In genomic region chr9:90242291-90242690, GRCm38 (mm10) we compare ENCODE assay signal across 13 mouse cellular contexts. TPM values are rescaled to one million over a fixed set of nuclear protein-coding genes. Genes with fewer than 3 reads are reported as not detected.
A peak's percentile ranks its signal among the peaks of the same experiment; 100 is the strongest.
DNase-seq lines count a peak whose midpoint lies in the region; ATAC-seq and TF ChIP-seq lines count a peak whose summit lies in the region.
"Had no signal": no experiment of that assay in that cellular context is flagged by ENCODE, and none has a peak within 500 bp of the region (broad histone marks: within the 10 kb centered on the region; RNA-seq: fewer than 3 reads in every experiment).

No protein-coding gene starts in this region.

- WGBS in liver, embryonic 11.5 days, result 86% methylated on average over 6 of the region's 6 CpGs

- no peak for TF ChIP-seq RAD21 in MEL (IDR thresholded peaks at IDR 0.05; ENCODE audit: low read depth, low read length)

- DNase-seq in liver, embryonic 11.5 days (ENCODE audit: low spot score), result no peak
- no peak for DNase-seq in liver
- DNase-seq in 416B (ENCODE audit: low read depth), result peak; percentile 36
- no peak for DNase-seq in MEL (ENCODE audit: low read depth, low spot score)
- DNase-seq in cerebellum, postnatal 25 days, result peak; percentile 31 to 39
- DNase-seq in gastrocnemius, adult 2 months, result no peak
- DNase-seq: adrenal gland, adult 8-10 months; gastrocnemius, postnatal 14 days; kidney, adult 9 months had no signal

- H3K79me2 ChIP-seq in MEL (ENCODE audit: control insufficient read depth, insufficient read depth, low read length, poor library complexity), result peaks cover 1% of the 10 kb centered on the region; the same call in 1 of the 2 replicates

- no peaks in the 10 kb centered on the region for H3K27me3 ChIP-seq in liver, embryonic 11.5 days (replicated peaks; ENCODE audit: control insufficient read depth, insufficient read depth, low read length)
- H3K27me3 ChIP-seq in MEL (ENCODE audit: control insufficient read depth in 1 of 2, insufficient read depth in 2 of 2, low read length in 2 of 2), result no peaks in the 10 kb centered on the region
- H3K27me3 ChIP-seq: limb, embryonic 13.5 days; neural tube, embryonic 13.5 days had no signal

- H3K9ac ChIP-seq in liver, embryonic 11.5 days (ENCODE audit: low read depth, low read length), result peak overlapping the region; percentile 26; the same call in 1 of the 2 replicates
- H3K9ac ChIP-seq in MEL (ENCODE audit: control insufficient read depth, low read depth, low read length, poor library complexity, severe bottlenecking), result no peak overlapping the region
- H3K9ac ChIP-seq: limb, embryonic 13.5 days; neural tube, embryonic 13.5 days had no signal

- H3K9me3 ChIP-seq in liver, embryonic 11.5 days (ENCODE audit: control insufficient read depth, low read length), result no peaks in the 10 kb centered on the region
- no peaks in the 10 kb centered on the region for H3K9me3 ChIP-seq in MEL (replicated peaks; ENCODE audit: insufficient read depth, low read length)
- H3K9me3 ChIP-seq: limb, embryonic 13.5 days; neural tube, embryonic 13.5 days had no signal

- peaks cover 44% of the 10 kb centered on the region for H3K4me1 ChIP-seq in liver, embryonic 11.5 days (replicated peaks; ENCODE audit: control insufficient read depth, insufficient read depth, low read length)
- peaks cover 33 to 36% of the 10 kb centered on the region in 2 experiments for H3K4me1 ChIP-seq in MEL (ENCODE audit: control insufficient read depth in 1 of 2, insufficient read depth in 2 of 2, low read length in 2 of 2)
- H3K4me1 ChIP-seq: limb, embryonic 13.5 days; neural tube, embryonic 13.5 days had no signal

- H3K27ac ChIP-seq in liver, embryonic 11.5 days (ENCODE audit: low read depth, low read length), result no peak overlapping the region; the same call in 1 of the 2 replicates
- 0 out of 2 replicates have a peak overlapping the region, but pooled peaks have one; percentile 7 for H3K27ac ChIP-seq in MEL (ENCODE audit: control insufficient read depth, low read depth, low read length)
- no peak overlapping the region for H3K27ac ChIP-seq in gastrocnemius, adult 2 months
- H3K27ac ChIP-seq: layer of hippocampus, adult 2 months; limb, embryonic 13.5 days; neural tube, embryonic 13.5 days had no signal

- no peak for TF ChIP-seq EP300 in MEL (IDR thresholded peaks at IDR 0.05; ENCODE audit: low read depth in 1 of 2, low read length in 2 of 2)

- H3K36me3 ChIP-seq in liver, embryonic 11.5 days (ENCODE audit: control insufficient read depth, insufficient read depth, low read length), result peaks cover 6% of the 10 kb centered on the region; the same call in 1 of the 2 replicates
- H3K36me3 ChIP-seq in MEL (ENCODE audit: control insufficient read depth in 1 of 2, insufficient read depth in 2 of 2, low read length in 2 of 2), result peaks cover 6 to 50% of the 10 kb centered on the region in 2 experiments

- no peak for TF ChIP-seq CTCF in MEL (IDR thresholded peaks at IDR 0.05 in 2 of 3, conservative IDR thresholded peaks at IDR 0.05 in 1 of 3; ENCODE audit: control insufficient read depth in 1 of 3, insufficient read depth in 1 of 3, low read depth in 2 of 3, low read length in 3 of 3, poor library complexity in 1 of 3, severe bottlenecking in 1 of 3)
- no peak for TF ChIP-seq CTCF in gastrocnemius, adult 2 months (IDR thresholded peaks at IDR 0.05)

- TF ChIP-seq POLR2A in MEL (IDR thresholded peaks at IDR 0.05; ENCODE audit: control insufficient read depth in 1 of 2, insufficient read depth in 1 of 2, low read depth in 1 of 2, low read length in 2 of 2, poor library complexity in 1 of 2), result no peak

- H3K4me3 ChIP-seq in liver, embryonic 11.5 days (ENCODE audit: low read depth, low read length), result no peak overlapping the region
- H3K4me3 ChIP-seq in MEL (ENCODE audit: control insufficient read depth in 1 of 2, insufficient read depth in 1 of 2, low read depth in 2 of 2, low read length in 2 of 2), result no peak overlapping the region
- H3K4me3 ChIP-seq in gastrocnemius, adult 2 months, result no peak overlapping the region
- H3K4me3 ChIP-seq: layer of hippocampus, adult 2 months; limb, embryonic 13.5 days; neural tube, embryonic 13.5 days had no signal

- ATAC-seq in liver, embryonic 11.5 days (replicated peaks; ENCODE audit: low FRiP score), result no peak
- ATAC-seq in CD4-positive, CD25-positive, alpha-beta regulatory T cell, adult 4 months, result no peak

- no peak overlapping the region for H3K4me2 ChIP-seq in liver, embryonic 11.5 days
- H3K4me2 ChIP-seq: limb, embryonic 13.5 days; neural tube, embryonic 13.5 days had no signal

- intact Hi-C loops in gastrocnemius, adult 2 months (cut with DNase I), result no loop called here

TF ChIP-seq in MEL, 35 proteins besides CTCF, POLR2A, EP300 and RAD21:
- TF ChIP-seq RCOR1 (IDR thresholded peaks at IDR 0.05; ENCODE audit: low read depth, low read length) (no peak), TCF12 (IDR thresholded peaks at IDR 0.05; ENCODE audit: low read depth, low read length) (no peak), GABPA (IDR thresholded peaks at IDR 0.05; ENCODE audit: low read depth, low read length) (no peak), ZC3H11A (IDR thresholded peaks at IDR 0.05; ENCODE audit: low read depth, low read length) (no peak), JUND (IDR thresholded peaks at IDR 0.05; ENCODE audit: low read depth, low read length) (no peak)

RNA-seq across cellular contexts. Expression of gene Tbc1d2b, which starts 28.3 kb away (rescaled TPM):
- 13.2 and 14.2 TPM in 2 replicates for polyA plus RNA-seq in liver, embryonic 11.5 days (2014; fragmentation: Nextera tagmentation; extraction: Ambion mirVana)
- total RNA-seq in MEL (2012; rRNA removed), result 6.5 and 7.1 TPM in 2 replicates
- 10 to 100 TPM in 1 of 2 experiments, not detected in 1; 12.6 TPM for polyA plus RNA-seq in MEL (2012; ENCODE audit: insufficient read depth in 1 of 2, insufficient read length in 2 of 2, low read depth in 1 of 2, low replicate concordance in 2 of 2, missing spikeins in 1 of 2)
- polyA plus RNA-seq in CD4-positive, CD25-positive, alpha-beta regulatory T cell, adult 4 months (2017; shearing (Covaris generic)), result 10 to 100 TPM; 11.3 to 12.1 TPM
- 1 to 10 TPM; 3.0 to 5.9 TPM for total RNA-seq in gastrocnemius, adult 2 months (2021)

Comparison
In these comparisons a context has a peak if more than half of its experiments do, and no peak if none do; other contexts are left out.
1. DNase-seq: peak in 416B (single experiment) and cerebellum, postnatal 25 days (2 of 2); none in liver, embryonic 11.5 days (single experiment), liver (single experiment), MEL (single experiment) and gastrocnemius, adult 2 months (single experiment).